Mouse (Mus musculus): ENCODE data around the gene Tnf.

DNA sequence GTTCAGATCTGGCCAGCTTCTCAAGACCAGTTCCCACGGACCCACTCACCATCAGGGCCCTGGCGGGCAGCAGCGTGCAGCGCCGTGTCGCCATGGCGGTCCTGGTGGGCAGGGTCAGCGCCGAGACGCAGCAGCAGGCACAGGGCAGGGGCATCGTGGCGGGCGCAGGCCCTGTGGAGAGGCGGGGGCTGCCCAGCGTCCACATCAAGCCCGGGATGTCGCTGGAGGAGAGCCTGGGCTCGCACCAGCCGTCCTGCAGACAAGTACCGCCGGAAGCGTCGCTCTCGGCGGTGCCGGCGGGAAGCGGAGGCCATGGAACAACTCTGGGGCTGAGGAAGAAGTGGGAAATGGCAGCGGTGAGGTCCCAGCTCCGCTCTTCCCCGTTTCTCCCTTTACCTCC lies 33.1 kb upstream of the Tnf start:
- TF ChIP-seq GATA1 (IDR thresholded peaks at IDR 0.05; ENCODE audit: borderline replicate concordance, low read length), result no peak
- no peak for TF ChIP-seq FLI1 (IDR thresholded peaks at IDR 0.05; ENCODE audit: low read length)

Data from megakaryocyte, embryonic 14.5 days (primary cell).